Mouse (Mus musculus): ENCODE measurements around the gene Hspbap1.

- TF ChIP-seq EP300 (IDR thresholded peaks at IDR 0.05; ENCODE audit: low read depth), result no peak
- TF ChIP-seq CTCF (IDR thresholded peaks at IDR 0.05; ENCODE audit: low read depth), result no peak
These were observed 18.2 kb downstream of the Hspbap1 start for GRCm38 (mm10) chr16:35788330-35788729.
